Mouse (Mus musculus): ENCODE measurements around the gene Gc.

The Gc gene

DNA sequence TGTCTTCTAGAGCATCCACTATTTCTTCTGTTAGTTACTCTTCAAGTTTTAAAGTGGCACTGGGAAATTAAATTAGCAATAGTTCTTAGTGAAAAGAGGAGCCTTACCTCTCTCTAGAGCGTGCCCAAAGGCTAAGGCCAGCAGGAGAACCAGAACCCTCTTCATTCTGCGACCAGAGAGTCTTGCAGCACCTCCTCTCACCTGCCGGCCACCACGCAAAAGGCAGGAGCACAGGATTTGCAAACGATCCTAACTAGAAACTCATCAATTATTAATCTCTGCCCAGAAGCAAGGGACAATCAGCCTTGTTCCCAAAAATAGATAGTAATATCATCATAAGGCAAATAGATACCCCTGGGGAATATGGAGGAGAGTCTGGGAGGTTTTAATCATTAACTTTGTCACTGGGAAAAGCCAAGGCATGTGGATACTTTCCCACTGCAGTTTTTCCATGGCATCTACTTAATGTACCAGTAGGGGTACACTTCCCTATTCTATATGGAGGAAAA is at the start of gene Gc:
Gene Gc (minus strand): TSS at position 345 of the 509 bp plus-strand sequence.
- no peak for DNase-seq

DNA sequence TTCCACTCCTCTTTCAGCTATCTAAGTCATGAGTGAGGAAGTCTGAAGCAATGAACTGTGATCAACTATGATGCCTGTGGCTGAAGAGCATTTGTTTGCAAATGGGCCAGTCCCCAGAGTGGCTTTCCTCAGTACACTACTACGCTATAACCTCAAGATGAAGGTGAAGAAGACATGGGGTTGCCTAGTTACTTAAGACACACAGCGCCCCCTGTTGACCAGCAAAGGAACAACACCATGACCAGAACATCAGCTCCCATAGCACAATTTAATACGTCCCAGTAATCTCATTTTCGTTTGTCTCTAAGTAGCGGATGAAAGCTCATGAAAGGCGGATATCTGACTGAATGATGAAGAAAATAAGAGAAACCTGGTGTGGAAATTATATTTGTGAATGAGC is 42.5 kb upstream of the Gc start:
- DNase-seq: peak in 1 of 2 experiments; percentile 5

DNA sequence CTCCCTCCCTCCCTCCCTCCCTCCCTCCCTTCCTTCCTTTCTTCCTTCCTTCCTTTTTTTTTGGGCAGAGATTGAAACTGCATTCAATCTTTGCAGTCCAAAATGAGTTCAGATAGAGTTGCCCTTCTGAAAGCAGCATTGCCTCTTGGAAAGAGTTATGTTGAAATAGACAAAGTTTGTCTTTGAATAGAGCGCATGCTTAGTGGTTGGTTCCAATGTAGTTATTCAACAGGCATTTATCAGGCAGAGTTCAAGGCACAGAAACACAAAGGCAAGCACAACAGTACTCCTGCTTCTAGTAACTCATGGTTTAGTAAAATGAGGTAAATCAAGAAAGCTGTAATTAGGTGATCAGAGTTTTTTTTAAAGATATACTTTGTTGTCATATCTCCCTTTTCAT is 34.9 kb upstream of the Gc start:
- no peak for DNase-seq

DNA sequence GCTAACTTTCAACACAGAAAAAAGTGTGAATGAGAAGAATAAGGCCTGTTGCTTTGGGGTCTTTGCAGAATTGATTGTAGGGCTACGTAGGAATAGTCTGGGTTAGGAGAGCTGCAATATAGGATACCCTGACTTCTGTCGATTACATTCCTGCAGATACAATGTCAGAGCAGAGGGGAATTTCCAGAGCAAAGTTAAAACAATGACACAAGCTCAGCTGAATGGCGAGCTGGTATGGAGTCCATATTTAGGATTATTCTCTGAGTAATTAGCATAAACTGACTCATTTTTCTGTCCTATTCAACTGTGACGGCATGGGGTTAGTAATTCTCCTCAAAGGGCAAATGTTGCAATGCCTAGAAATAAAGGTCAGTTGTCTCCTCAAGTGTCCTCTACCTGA is 12.8 kb upstream of the Gc start:
- no peak for DNase-seq

DNA sequence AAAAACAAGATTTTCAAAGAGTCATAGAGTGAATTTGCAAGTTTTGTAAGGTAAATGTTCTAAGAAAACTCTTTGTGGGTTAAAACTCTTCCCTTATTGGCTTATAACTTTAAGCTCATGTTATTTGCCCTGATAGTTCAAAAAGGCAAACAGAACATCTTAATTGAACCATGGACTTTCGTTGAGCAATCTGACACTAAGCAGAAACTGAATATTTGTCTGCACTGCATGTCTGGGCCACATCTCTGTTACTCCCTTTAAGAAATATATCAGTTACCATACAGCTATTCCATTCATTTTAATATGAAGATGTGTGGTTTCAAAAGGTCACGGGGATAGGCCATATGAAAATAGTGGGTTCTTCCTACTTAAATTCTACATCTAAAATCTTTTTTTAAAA is 10.2 kb upstream of the Gc start:
- DNase-seq: no peak

GRCm38 (mm10) chr5:89467045-89467444 is 9.3 kb upstream of the Gc start:
- DNase-seq: no peak

- DNase-seq: no peak
Measured at GRCm38 (mm10) chr5:89466275-89466674, 8.6 kb upstream of the Gc start.

- no peak for DNase-seq
Measured at GRCm38 (mm10) chr5:89461817-89462216, 4.1 kb upstream of the Gc start.

DNA sequence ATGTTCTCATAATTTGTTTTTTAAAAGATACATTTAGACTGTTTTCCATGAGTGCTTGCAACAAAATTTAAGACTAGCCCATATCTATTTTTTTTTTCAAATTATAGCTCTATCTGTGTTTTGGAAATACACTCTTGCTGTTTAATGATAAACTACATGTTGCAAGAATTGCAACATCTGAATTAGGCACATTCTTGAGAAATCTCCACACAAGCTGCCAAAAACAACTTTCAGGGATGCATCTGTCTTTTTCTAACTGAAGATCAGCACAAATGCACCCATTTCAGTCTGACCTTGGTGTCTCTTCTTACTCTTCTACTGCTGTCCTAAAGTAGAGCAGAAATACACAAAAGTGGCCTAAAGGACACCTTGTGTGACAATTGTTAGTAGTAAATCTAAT is 1.9 kb upstream of the Gc start:
- DNase-seq: no peak

DNA sequence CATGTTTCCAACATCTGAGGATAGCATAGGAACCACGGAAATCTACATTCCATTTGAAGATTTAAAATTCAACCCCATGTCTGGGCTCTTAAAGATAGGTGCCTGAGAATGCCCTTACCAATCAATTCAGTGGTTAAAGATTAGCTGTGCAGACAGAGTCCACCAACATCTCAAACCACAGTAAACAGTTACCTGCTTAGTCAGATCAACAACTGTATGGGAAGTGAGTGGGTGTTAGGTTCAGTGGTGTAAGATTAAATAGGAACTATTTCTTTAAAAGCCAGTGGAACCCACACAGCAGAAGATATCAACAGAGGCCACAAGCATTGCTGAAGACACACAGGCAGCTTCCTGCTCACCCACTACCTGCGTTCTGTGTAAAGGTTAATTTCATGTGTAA is 1.3 kb upstream of the Gc start:
- DNase-seq: no peak

DNA sequence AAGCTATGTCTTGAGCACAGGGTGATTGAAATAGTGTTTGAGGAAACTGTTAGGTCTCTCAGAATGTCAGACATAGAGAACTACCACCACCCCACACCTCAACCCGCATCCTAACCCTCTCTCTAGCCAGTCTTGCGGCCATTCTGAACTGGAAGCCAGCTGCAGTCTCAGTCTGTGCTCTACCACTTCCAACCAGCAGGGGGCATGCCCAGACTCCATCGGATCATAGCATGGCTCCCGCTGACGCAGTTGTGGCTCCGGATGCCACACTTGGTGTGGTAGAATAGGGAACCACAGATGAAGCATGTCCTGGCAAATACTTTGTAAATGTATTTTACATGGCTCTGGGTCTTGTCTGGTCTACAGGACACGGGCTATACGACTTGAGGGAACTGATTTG is 2.2 kb downstream of the Gc start:
- DNase-seq: peak in 1 of 2 experiments; percentile 3

GRCm38 (mm10) chr5:89450798-89451197 is 6.9 kb downstream of the Gc start:
- no peak for DNase-seq

DNA sequence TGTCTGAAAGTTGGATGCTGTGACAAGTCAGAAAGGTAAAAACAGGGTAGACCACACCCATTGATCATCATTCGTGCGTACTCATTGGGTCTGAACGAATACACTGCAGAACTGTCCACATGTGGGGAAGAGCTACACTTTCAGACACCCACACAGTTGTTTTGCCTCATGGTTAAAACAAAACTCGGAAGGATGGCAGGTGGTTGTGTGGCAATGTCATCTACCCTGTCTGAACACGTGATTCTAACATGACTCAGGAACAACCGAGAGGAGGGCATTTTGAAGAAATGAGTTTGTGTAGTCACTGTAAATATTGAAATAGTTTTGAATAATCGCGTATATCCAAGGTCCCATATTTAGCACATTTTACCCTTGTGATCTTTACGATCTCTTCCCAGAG is 8.4 kb downstream of the Gc start:
- no peak for DNase-seq

GRCm38 (mm10) chr5:89447978-89448377 is 9.7 kb downstream of the Gc start:
- DNase-seq: no peak

DNA sequence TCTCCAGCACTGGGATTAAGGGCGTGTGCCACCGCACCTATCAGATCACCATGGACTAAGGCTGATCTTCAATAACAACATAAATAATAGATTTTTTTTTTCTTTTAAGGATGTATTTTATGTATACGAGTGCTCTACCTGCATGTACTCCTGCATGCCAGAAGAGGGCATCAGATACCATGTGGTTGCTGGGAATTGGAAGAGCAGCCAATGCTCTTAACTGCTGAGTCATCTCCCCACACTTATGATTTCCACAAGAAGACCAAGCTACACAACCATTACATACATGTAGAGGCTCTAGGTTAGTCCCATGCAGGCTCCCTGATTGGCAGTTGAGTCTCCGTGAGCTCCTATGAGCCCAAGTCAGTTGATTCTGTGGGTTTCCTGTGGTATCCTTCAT is 13.3 kb downstream of the Gc start:
- DNase-seq: no peak

DNA sequence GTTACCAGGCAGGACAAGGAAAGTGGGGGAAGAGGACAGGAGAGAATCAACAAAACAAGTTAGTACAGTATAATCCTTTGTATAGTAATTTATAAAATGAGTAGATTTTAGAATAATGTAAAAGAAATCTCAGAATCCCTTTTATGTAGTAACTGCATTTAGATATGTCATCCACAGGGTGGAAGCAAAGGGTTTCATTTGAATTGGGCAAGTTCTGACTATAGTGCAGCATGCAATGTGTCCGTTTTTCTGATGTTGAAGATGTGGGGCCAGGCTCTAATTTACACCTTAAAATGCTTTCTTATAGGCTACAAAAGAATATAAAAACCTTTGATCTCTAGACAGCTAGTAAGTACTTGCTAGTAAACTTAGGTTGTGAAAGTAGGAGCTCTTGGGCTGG is 46.2 kb downstream of the Gc start:
- DNase-seq: no peak

- DNase-seq: no peak
Measured at GRCm38 (mm10) chr5:89407376-89408082, 50.2 kb downstream of the Gc start.

- no peak for DNase-seq
Measured at GRCm38 (mm10) chr5:89405132-89405531, 52.6 kb downstream of the Gc start.

GRCm38 (mm10) chr5:89390405-89390804 is 67.3 kb downstream of the Gc start:
- DNase-seq: no peak

GRCm38 (mm10) chr5:89384204-89384603 is 73.5 kb downstream of the Gc start:
- DNase-seq: peak; percentile 4 to 35

DNA sequence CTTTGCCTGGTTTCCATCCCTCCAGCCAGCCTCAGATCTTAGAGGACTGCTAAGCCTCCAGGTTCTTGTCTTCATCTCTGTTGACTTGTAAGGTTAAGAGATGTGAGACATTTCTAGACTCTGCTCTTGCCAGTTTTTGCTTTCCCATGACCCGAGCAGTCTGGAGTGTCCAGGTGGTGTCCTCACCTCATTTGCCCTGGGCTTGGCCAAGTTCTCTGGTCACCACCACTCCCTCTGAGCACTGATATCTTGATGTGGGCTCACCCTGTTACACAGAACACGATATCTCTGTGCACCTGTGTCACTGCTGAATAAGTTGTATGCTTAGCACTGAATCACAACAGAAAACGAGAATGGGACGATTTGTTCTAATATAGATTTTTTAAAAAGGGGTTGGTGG is 76.4 kb downstream of the Gc start:
- DNase-seq: peak; percentile 27 to 37

DNA sequence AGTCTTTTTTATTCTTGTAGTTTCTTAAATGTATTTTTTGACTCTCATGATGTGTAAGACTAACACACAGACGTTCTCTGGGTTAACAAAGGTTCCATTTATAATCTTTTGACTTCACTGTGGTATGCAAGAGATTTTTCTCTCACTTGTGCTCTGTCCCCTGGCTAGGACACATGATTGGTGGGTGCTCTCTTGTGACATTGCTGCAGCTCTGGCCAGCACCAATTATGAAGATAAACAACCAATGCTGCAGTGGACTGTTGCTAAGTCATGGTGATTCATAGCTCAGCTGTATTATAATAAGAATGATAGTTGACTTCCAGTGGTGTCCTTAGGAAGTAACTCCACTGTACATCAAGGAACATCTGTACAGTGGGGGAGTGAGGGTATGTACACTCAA is 87.6 kb downstream of the Gc start:
- no peak for DNase-seq

GRCm38 (mm10) chr5:89368045-89368743 is 89.5 kb downstream of the Gc start:
- no peak for DNase-seq
